Mouse (Mus musculus): Measurements from ENCODE around the gene Gbx2.

The Gbx2 gene

GRCm38 (mm10) chr1:89935493-89936348 lies 4.7 kb upstream of the Gbx2 start:
- no peak for DNase-seq (ENCODE audit: low spot score in 2 of 2)

GRCm38 (mm10) chr1:89934316-89935260 lies 3.6 kb upstream of the Gbx2 start:
- DNase-seq (ENCODE audit: low spot score in 2 of 2) = no peak

- no peak for DNase-seq (ENCODE audit: low spot score in 2 of 2)
These were observed 2.8 kb upstream of the Gbx2 start for GRCm38 (mm10) chr1:89933786-89934185.

- DNase-seq (ENCODE audit: low spot score in 2 of 2) = no peak
These were observed 2.0 kb upstream of the Gbx2 start for GRCm38 (mm10) chr1:89933028-89933427.

GRCm38 (mm10) chr1:89932616-89933015 lies 1.6 kb upstream of the Gbx2 start:
- DNase-seq (ENCODE audit: low spot score in 2 of 2) = no peak

- DNase-seq (ENCODE audit: low spot score in 2 of 2) = no peak
These were observed 1.0 kb upstream of the Gbx2 start for GRCm38 (mm10) chr1:89932021-89932423.

GRCm38 (mm10) chr1:89930551-89930950 lies 428 bp downstream of the Gbx2 start:
- no peak for DNase-seq (ENCODE audit: low spot score in 2 of 2)

GRCm38 (mm10) chr1:89929721-89930505 lies 1.1 kb downstream of the Gbx2 start:
- no peak for DNase-seq (ENCODE audit: low spot score in 2 of 2)

- DNase-seq (ENCODE audit: low spot score in 2 of 2) = no peak
These were observed 1.8 kb downstream of the Gbx2 start for GRCm38 (mm10) chr1:89929181-89929580.

GRCm38 (mm10) chr1:89928676-89929075 lies 2.3 kb downstream of the Gbx2 start:
- no peak for DNase-seq (ENCODE audit: low spot score in 2 of 2)

- DNase-seq (ENCODE audit: low spot score in 2 of 2) = no peak
These were observed 3.8 kb downstream of the Gbx2 start for GRCm38 (mm10) chr1:89927061-89927661.

GRCm38 (mm10) chr1:89926583-89927060 lies 4.4 kb downstream of the Gbx2 start:
- no peak for DNase-seq (ENCODE audit: low spot score in 2 of 2)

- DNase-seq (ENCODE audit: low spot score in 2 of 2) = no peak
These were observed 5.3 kb downstream of the Gbx2 start for GRCm38 (mm10) chr1:89925501-89926190.

GRCm38 (mm10) chr1:89923642-89924020 lies 7.3 kb downstream of the Gbx2 start:
- DNase-seq (ENCODE audit: low spot score in 2 of 2) = no peak

- DNase-seq (ENCODE audit: low spot score in 2 of 2) = no peak
These were observed 7.9 kb downstream of the Gbx2 start for GRCm38 (mm10) chr1:89922883-89923641.

GRCm38 (mm10) chr1:89922282-89922681 lies 8.7 kb downstream of the Gbx2 start:
- DNase-seq (ENCODE audit: low spot score in 2 of 2) = no peak

GRCm38 (mm10) chr1:89921806-89922205 lies 9.2 kb downstream of the Gbx2 start:
- no peak for DNase-seq (ENCODE audit: low spot score in 2 of 2)

GRCm38 (mm10) chr1:89919206-89919605 lies 11.8 kb downstream of the Gbx2 start:
- no peak for DNase-seq (ENCODE audit: low spot score in 2 of 2)

- DNase-seq (ENCODE audit: low spot score in 2 of 2) = no peak
These were observed 12.9 kb downstream of the Gbx2 start for GRCm38 (mm10) chr1:89918111-89918510.

GRCm38 (mm10) chr1:89913611-89914010 lies 17.4 kb downstream of the Gbx2 start:
- no peak for DNase-seq (ENCODE audit: low spot score in 2 of 2)
